ENCODE assay signal across 8 mouse cellular contexts in genomic region chr11:98797306-98797705, GRCm38 (mm10). TPM values are rescaled to one million over a fixed set of nuclear protein-coding genes. Genes with fewer than 3 reads are reported as not detected.
DNase-seq lines count a peak whose midpoint lies in the region; ATAC-seq lines count a peak whose summit lies in the region.

No protein-coding gene starts in this region.

- no peak for DNase-seq in kidney, adult 9 months
- peak; percentile 55 to 58 for DNase-seq in cerebellum, postnatal 25 days
- DNase-seq in heart, postnatal 10 days: peak; percentile 46 to 53
- no peak for DNase-seq in adipocyte (ENCODE audit: low spot score)
- DNase-seq in embryo, embryonic 9.5 days (ENCODE audit: extremely low spot score): no peak

- H3K4me3 ChIP-seq in kidney, embryonic 16.5 days (ENCODE audit: low read length): peak overlapping the region; percentile 100
- peak overlapping the region; percentile 98 for H3K4me3 ChIP-seq in lung, embryonic 16.5 days (ENCODE audit: low read length)

- no peaks in the 10 kb centered on the region for H3K27me3 ChIP-seq in kidney, embryonic 16.5 days (ENCODE audit: insufficient read depth, low read length)
- no peaks in the 10 kb centered on the region for H3K27me3 ChIP-seq in lung, embryonic 16.5 days (ENCODE audit: control insufficient read depth, insufficient read depth, low read depth, low read length)

- no peak for ATAC-seq in kidney, embryonic 16.5 days (ENCODE audit: low FRiP score, low TSS enrichment)
- no peak for ATAC-seq in lung, embryonic 16.5 days (ENCODE audit: low read depth)
- no peak for ATAC-seq in inflammation-experienced regulatory T-cells, adult 6 months

- H3K27ac ChIP-seq in kidney, embryonic 16.5 days (ENCODE audit: low read length): peak overlapping the region; percentile 100
- H3K27ac ChIP-seq in lung, embryonic 16.5 days (ENCODE audit: low read length): peak overlapping the region; percentile 4; the same call in 1 of the 2 replicates

- 2% methylated on average over 5 of the region's 5 CpGs for whole genome bisulfite sequencing in kidney, embryonic 16.5 days
- WGBS in lung, embryonic 16.5 days: under 1% methylated on average over 5 of the region's 5 CpGs

- H3K4me1 ChIP-seq in kidney, embryonic 16.5 days (ENCODE audit: insufficient read depth, low read length): peaks cover 40% of the 10 kb centered on the region
- peaks cover 26% of the 10 kb centered on the region for H3K4me1 ChIP-seq in lung, embryonic 16.5 days (replicated peaks; ENCODE audit: control insufficient read depth, insufficient read depth, low read length)

- H3K4me2 ChIP-seq in kidney, embryonic 16.5 days (replicated peaks; ENCODE audit: low read depth, low read length): peak overlapping the region; percentile 96
- H3K4me2 ChIP-seq in lung, embryonic 16.5 days (ENCODE audit: low read depth, low read length): peak overlapping the region; percentile 60

- peaks cover 29% of the 10 kb centered on the region for H3K36me3 ChIP-seq in kidney, embryonic 16.5 days (ENCODE audit: insufficient read depth, low read length)
- peaks cover 21% of the 10 kb centered on the region for H3K36me3 ChIP-seq in lung, embryonic 16.5 days (ENCODE audit: control insufficient read depth, insufficient read depth, low read length)

- no peaks in the 10 kb centered on the region for H3K9me3 ChIP-seq in kidney, embryonic 16.5 days (ENCODE audit: low read length)
- no peaks in the 10 kb centered on the region for H3K9me3 ChIP-seq in lung, embryonic 16.5 days (ENCODE audit: control insufficient read depth, low read length)

- peak overlapping the region; percentile 100 for H3K9ac ChIP-seq in kidney, embryonic 16.5 days (replicated peaks; ENCODE audit: low read length)
- H3K9ac ChIP-seq in lung, embryonic 16.5 days (ENCODE audit: low read length): peak overlapping the region; percentile 98

- intact Hi-C loops in heart, postnatal 10 days (cut with DNase I): no loop called here

RNA-seq across cellular contexts. Expression of gene Msl1, which starts 2.0 kb away (rescaled TPM):
- 23.7 and 24.2 TPM in 2 replicates for polyA plus RNA-seq in kidney, embryonic 16.5 days (2015; fragmentation: Nextera tagmentation; extraction: Ambion mirVana)
- 10 to 100 TPM; 70.3 to 83.4 TPM for total RNA-seq in heart, postnatal 10 days (2021)
- 19.4 and 20.3 TPM in 2 replicates for polyA plus RNA-seq in lung, embryonic 16.5 days (2015; fragmentation: Nextera tagmentation; extraction: Ambion mirVana)
- polyA plus RNA-seq in inflammation-experienced regulatory T-cells, adult 6 months (2017; shearing (Covaris generic)): 10 to 100 TPM; 16.7 to 26.3 (median 20.4) TPM

RNA-seq across cellular contexts. Expression of gene Casc3, which starts 7.4 kb away (rescaled TPM):
- 36.2 and 41.0 TPM in 2 replicates for polyA plus RNA-seq in kidney, embryonic 16.5 days (2015; fragmentation: Nextera tagmentation; extraction: Ambion mirVana)
- total RNA-seq in heart, postnatal 10 days (2021): 10 to 100 TPM; 29.0 to 29.7 TPM
- polyA plus RNA-seq in lung, embryonic 16.5 days (2015; fragmentation: Nextera tagmentation; extraction: Ambion mirVana): 33.2 and 36.6 TPM in 2 replicates
- polyA plus RNA-seq in inflammation-experienced regulatory T-cells, adult 6 months (2017; shearing (Covaris generic)): 10 to 100 TPM in 2 of 3 experiments, 1 to 10 TPM in 1; 8.7 to 14.8 (median 11.6) TPM

RNA-seq across cellular contexts. Expression of gene Nr1d1, which starts 22.2 kb away (rescaled TPM):
- 2.2 and 2.4 TPM in 2 replicates for polyA plus RNA-seq in kidney, embryonic 16.5 days (2015; fragmentation: Nextera tagmentation; extraction: Ambion mirVana)
- 10 to 100 TPM; 31.1 to 32.7 TPM for total RNA-seq in heart, postnatal 10 days (2021)
- 1.4 and 1.6 TPM in 2 replicates for polyA plus RNA-seq in lung, embryonic 16.5 days (2015; fragmentation: Nextera tagmentation; extraction: Ambion mirVana)
- 1 to 10 TPM; 6.5 to 8.4 (median 7.3) TPM for polyA plus RNA-seq in inflammation-experienced regulatory T-cells, adult 6 months (2017; shearing (Covaris generic))

RNA-seq across cellular contexts. Expression of gene Rapgefl1, which starts 39.3 kb away (rescaled TPM):
- 1.8 and 2.0 TPM in 2 replicates for polyA plus RNA-seq in kidney, embryonic 16.5 days (2015; fragmentation: Nextera tagmentation; extraction: Ambion mirVana)
- total RNA-seq in heart, postnatal 10 days (2021): under 1 TPM; 0.79 to 0.87 TPM
- 1.3 and 1.4 TPM in 2 replicates for polyA plus RNA-seq in lung, embryonic 16.5 days (2015; fragmentation: Nextera tagmentation; extraction: Ambion mirVana)
- under 1 TPM in 2 of 3 experiments, not detected in 1; 0.32 to 0.63 TPM for polyA plus RNA-seq in inflammation-experienced regulatory T-cells, adult 6 months (2017; shearing (Covaris generic))

RNA-seq across cellular contexts. Expression of gene Thra, which starts 56.9 kb away (rescaled TPM):
- 24.4 and 25.9 TPM in 2 replicates for polyA plus RNA-seq in kidney, embryonic 16.5 days (2015; fragmentation: Nextera tagmentation; extraction: Ambion mirVana)
- total RNA-seq in heart, postnatal 10 days (2021): 100 to 1,000 TPM; 172 to 190 TPM
- polyA plus RNA-seq in lung, embryonic 16.5 days (2015; fragmentation: Nextera tagmentation; extraction: Ambion mirVana): 36.3 and 36.4 TPM in 2 replicates
- polyA plus RNA-seq in inflammation-experienced regulatory T-cells, adult 6 months (2017; shearing (Covaris generic)): 1 to 10 TPM; 1.3 to 6.3 (median 5.2) TPM

Comparison
In these comparisons a context has a peak if more than half of its experiments do, and no peak if none do; other contexts are left out.
1. DNase-seq: peak in cerebellum, postnatal 25 days (2 of 2) and heart, postnatal 10 days (2 of 2); none in kidney, adult 9 months (single experiment), adipocyte (single experiment) and embryo, embryonic 9.5 days (single experiment).